Mouse (Mus musculus): Measurements from ENCODE around the gene Cacng7. TPM values are rescaled to one million over a fixed set of nuclear protein-coding genes. Genes with fewer than 3 reads are reported as not detected.
"Not testable (repeated sequence)": the region's sequence is repeated elsewhere in the genome, so short reads cannot be mapped to it uniquely, and the experiment has no call there.

Gene Cacng7
- 100 to 1,000 TPM; 111 to 123 TPM for total RNA-seq (2021)

GRCm38 (mm10) chr7:3332619-3333521 is at the start of gene Cacng7:
TSS of gene Cacng7 (plus strand) at chr7:3332955.
- intact Hi-C loops (cut with DNase I) = loop anchor here (5.0 to 10.0 kb wide), 2 partner anchors 62 to 114 kb away; partner anchors contain the start of gene Cacng8
- DNase-seq = peak; percentile 82

- intact Hi-C loops (cut with DNase I) = no loop called here
- no peak for DNase-seq
Measured at GRCm38 (mm10) chr7:3283081-3283875, 49.5 kb upstream of the Cacng7 start.

GRCm38 (mm10) chr7:3284604-3285003 is 48.2 kb upstream of the Cacng7 start:
- DNase-seq = no peak
- intact Hi-C loops (cut with DNase I) = no loop called here

- DNase-seq = no peak
- intact Hi-C loops (cut with DNase I) = no loop called here
Measured at GRCm38 (mm10) chr7:3286036-3286435, 46.7 kb upstream of the Cacng7 start.

GRCm38 (mm10) chr7:3287186-3287585 is 45.6 kb upstream of the Cacng7 start:
- DNase-seq = peak; percentile 23
- intact Hi-C loops (cut with DNase I) = no loop called here

- intact Hi-C loops (cut with DNase I) = no loop called here
Measured at GRCm38 (mm10) chr7:3288976-3289970, 43.5 kb upstream of the Cacng7 start, which contains the start of the genes Myadm and Prkcg. TSS of gene Myadm (plus strand) at chr7:3289080. TSS of gene Prkcg (plus strand) at chr7:3289179.

DNA sequence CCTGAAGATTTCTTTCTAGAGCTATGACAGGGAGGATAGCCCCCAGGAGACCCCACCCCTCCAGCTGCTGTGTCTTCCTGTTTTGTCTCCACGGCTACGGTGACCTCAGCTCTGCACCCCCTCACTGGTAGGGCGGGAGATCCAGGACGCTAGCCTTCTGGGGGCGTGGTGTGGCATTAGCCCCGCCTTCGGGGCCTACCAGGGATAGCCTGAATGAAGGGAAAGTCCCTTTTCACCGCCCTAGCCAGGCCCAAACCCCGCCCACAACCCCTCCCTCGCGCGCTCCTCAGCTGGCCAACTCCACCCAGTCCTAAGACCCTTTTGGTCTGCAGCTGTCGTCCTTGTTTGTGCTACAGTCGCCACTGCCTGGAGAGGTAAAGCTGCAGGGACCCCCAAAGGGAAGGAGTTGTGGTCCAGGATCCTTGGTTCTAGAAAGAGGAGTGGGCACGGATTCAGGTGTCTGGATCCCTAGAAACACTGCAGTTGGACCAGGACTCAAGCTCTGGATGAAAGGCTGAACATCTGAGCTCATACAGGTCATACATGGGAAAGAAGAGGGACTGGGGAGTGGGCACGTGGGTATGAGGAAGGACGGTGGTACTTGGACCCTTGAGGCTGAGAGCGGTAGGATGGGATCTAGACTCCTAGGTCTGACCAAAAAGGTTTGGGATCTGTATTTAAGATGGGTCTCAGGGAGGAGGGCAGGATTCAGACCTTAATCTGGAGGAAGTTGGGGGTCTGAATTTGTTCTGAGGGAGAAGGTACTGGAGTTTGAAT is 42.3 kb upstream of the Cacng7 start:
- intact Hi-C loops (cut with DNase I) = loop anchor here (10.0 kb wide), 1 partner anchor 66 kb away; no protein-coding TSS in a partner anchor
- peak; percentile 96 for DNase-seq

More at GRCm38 (mm10) chr7:3288976-3289970, 43.5 kb upstream of the Cacng7 start, which contains the start of the genes Myadm and Prkcg:
- peak; percentile 76 for DNase-seq

DNA sequence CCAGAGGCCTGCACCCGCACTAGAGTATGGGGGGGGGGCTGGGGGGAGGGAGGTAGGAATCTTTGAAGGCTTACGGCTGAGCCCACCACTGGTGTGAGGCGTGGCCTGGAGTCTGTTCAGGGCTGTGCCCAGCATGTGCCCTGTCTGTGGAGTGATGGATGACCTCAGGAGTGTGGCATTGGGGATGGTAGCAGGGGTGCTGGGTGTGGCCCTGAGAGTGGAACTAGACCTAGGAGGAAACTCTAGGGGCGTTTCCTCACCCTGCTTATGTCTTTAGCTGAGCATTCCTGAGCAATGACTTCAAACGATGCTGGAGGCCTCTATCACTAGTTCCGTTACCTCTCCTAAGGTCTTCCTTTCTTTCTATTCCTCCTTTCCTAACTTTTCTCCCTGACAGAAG is 41.6 kb upstream of the Cacng7 start:
- intact Hi-C loops (cut with DNase I) = loop anchor here (10.0 kb wide), 1 partner anchor 66 kb away; no protein-coding TSS in a partner anchor
- DNase-seq = no peak

DNA sequence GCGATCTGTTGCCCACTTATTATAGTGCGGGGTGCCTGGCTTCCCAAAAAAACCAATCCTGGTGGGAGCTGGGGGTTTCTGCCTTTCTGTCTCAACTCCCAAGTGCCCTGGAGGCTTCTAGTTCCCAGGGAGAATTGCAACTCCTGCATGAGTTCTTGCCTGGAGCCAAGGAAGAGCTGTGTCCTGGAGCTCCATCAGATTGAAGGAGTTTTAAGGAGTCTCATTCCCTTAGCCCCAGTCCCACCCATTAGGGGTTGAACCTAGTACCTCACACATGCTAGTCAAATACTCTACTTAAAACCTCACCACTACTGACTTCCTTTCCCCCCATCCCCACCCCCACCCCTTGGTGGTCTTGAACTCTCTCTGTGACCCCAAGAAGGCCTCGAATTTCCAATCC is 41.0 kb upstream of the Cacng7 start:
- intact Hi-C loops (cut with DNase I) = loop anchor here (10.0 kb wide), 1 partner anchor 67 kb away; no protein-coding TSS in a partner anchor
- no peak for DNase-seq

DNA sequence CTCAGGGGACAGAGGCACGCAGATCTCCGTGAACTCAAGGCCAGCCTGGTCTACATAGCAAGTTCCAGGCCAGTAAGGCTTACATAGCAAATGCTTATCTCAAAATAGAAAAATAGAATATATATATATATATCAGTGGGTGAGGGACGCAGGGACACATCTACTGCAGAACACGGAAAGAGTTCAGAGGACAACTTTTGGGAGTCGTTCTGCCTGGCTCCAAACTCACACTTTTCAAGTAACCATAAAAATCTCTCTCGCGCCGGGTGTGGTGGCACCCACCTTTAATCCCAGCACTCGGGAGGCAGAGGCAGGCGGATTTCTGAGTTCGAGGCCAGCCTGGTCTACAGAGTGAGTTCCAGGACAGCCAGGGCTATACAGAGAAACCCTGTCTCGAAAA is 40.5 kb upstream of the Cacng7 start:
- DNase-seq = not testable (repeated sequence)
- intact Hi-C loops (cut with DNase I) = loop anchor here (10.0 kb wide), 1 partner anchor 67 kb away; no protein-coding TSS in a partner anchor

- DNase-seq = peak; percentile 50
- intact Hi-C loops (cut with DNase I) = loop anchor here (10.0 kb wide), 1 partner anchor 68 kb away; no protein-coding TSS in a partner anchor
Measured at GRCm38 (mm10) chr7:3292791-3293190, 40.0 kb upstream of the Cacng7 start.

- DNase-seq = no peak
- intact Hi-C loops (cut with DNase I) = loop anchor here (10.0 kb wide), 1 partner anchor 70 kb away; no protein-coding TSS in a partner anchor
Measured at GRCm38 (mm10) chr7:3294794-3295193, 38.0 kb upstream of the Cacng7 start.

DNA sequence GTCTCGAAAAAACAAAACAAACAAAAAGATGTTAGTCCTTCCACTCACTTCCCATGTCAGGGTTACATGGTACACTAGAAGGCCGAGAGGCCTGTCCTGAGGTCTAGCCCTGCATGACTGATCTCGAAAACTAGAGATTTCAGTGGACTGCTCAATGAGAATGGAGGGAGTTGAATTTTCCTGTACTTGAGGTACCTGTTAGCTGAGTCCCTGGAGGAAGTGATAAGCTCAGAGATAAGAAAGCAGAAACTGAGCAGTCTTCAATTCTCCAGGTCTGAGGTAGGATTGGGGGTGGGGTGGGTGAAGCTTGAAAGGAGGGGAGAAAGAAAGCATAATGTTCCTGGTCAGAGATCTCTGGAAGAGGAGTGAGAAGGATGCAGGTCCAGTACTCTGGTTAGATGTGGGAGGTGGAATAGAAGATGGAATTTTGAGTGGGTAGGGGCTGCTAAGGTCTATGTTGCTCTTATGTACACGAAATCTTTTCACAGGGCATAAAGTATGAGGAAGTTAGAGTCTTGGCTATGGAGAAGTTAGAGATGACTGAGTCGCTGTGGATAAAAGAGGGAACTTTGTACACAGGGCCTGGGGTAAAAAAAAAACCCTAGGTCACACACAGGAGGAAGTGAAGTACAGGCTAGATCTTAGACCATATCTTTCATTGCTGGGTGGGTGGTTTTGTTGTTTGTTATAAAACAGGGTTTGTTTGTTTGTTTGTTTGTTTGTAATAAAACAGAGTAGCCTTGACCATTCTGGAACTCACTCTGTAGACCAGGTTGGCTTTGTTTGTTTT is 37.2 kb upstream of the Cacng7 start:
- DNase-seq = no peak
- intact Hi-C loops (cut with DNase I) = loop anchor here (10.0 kb wide), 1 partner anchor 71 kb away; no protein-coding TSS in a partner anchor

DNA sequence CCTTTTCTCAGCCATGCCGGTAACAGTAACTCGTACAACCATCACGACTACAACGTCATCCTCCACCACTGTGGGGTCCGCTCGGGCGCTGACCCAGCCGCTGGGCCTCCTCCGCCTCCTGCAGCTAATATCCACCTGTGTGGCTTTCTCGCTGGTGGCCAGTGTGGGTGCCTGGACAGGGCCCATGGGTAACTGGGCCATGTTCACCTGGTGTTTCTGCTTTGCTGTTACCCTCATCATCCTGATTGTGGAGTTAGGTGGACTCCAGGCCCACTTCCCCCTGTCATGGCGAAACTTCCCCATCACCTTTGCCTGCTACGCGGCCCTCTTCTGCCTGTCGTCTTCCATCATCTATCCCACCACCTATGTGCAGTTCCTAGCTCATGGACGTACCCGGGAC is 36.0 kb upstream of the Cacng7 start:
- intact Hi-C loops (cut with DNase I) = loop anchor here (10.0 kb wide), 1 partner anchor 72 kb away; no protein-coding TSS in a partner anchor

DNA sequence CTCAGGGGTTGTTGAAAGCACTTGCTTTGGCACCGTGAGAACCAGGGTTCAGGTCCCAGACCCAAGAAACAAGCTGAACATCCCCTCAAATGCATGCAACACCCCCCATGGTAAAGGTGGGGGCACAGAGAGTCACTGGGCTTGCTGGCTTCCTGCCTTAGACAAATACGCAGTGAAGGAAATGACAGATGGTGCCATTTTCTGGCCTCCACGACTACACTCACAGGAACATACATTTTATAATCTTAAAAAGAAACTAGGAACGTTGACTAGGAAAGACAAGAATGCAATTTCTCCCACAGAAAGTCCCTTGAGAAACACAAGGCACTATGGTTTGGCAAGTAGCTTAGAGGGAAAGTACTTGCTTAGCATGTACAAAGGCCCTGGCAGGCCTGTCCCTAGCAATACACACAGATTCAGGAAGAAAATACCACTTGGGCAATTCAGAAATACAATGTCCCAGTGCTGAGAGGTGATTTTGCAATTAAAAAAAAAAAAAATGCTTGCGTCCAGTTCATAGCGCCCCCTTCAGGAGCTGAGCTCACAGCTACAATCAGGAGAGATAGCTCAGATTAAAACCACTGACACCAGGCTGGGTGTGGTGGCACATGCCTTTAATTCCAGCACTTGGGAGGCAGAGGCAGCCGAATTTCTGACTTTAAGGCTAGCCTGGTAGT is 32.7 kb upstream of the Cacng7 start:
- DNase-seq = peak; percentile 21
- intact Hi-C loops (cut with DNase I) = loop anchor here (10.0 kb wide), 1 partner anchor 75 kb away; no protein-coding TSS in a partner anchor

More for the DNA sequence above, 36.0 kb upstream of the Cacng7 start:
- no peak for DNase-seq

DNA sequence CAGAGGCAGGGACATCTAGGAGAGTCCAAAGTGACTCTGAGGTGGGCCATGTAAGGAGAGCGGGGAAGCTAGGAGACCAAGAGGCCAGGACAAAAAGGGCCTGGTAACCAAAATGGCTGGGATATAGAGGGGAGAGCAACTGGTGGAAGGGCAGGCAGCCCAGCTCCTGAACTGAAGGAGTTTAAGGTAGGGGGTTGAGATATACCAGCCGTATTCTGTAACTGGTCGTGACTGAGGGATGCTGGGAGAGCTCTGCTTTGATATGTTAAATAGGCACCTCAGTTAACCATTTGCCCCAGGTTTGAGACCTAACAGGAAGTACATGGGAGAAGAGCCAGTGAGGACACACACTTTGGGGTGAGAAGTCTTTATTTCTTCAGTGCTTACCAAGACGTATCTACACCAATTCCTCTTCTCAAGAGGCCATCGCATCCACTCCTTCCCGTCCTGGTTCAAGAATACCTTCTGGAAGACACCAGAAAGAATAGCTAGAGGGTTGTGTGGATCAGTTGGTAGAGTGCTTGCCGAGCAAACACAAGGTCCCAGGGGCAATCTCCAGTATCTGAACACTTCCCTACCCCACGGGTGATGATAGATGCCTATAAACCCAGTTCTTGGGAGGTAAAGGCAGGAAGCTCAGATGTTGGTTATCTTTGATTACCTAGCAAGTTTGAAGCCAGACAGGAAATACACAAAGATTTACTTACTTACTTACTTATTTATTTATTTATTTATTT is 31.7 kb upstream of the Cacng7 start:
- intact Hi-C loops (cut with DNase I) = no loop called here
- DNase-seq = no peak

Data from left cerebral cortex, postnatal 4 days (tissue).